Mouse (Mus musculus): ENCODE results near the gene Exoc6b. TPM values are rescaled to one million over a fixed set of nuclear protein-coding genes. Genes with fewer than 3 reads are reported as not detected.

The Exoc6b gene
- polyA plus RNA-seq, 1 experiment, result 41.9 TPM

- Histone ChIP-seq H3K27me3 (ENCODE audit: control insufficient read depth, insufficient read depth, low read length, poor library complexity, severe bottlenecking) (no peaks in the 10 kb centered on the region), H3K27ac (ENCODE audit: insufficient read depth, low read length) (no peak overlapping the region), H3K9me3 (replicated peaks; ENCODE audit: control insufficient read depth, insufficient read depth, low read length, poor library complexity, severe bottlenecking) (no peaks in the 10 kb centered on the region), H3K4me3 (ENCODE audit: low read depth, low read length) (peak overlapping the region; percentile 51), H3K4me1 (ENCODE audit: control insufficient read depth, insufficient read depth, low read length) (no peaks in the 10 kb centered on the region), H3K36me3 (ENCODE audit: control insufficient read depth, insufficient read depth, low read length, poor library complexity, severe bottlenecking) (no peaks in the 10 kb centered on the region), H3K9ac (ENCODE audit: low read depth, poor library complexity, severe bottlenecking) (peak overlapping the region; percentile 14)
- TF ChIP-seq EP300 (IDR thresholded peaks at IDR 0.05; ENCODE audit: insufficient read depth, low read depth, low read length) (0 out of 2 replicates have a peak, but pooled peaks have one; percentile 24), POLR2A (IDR thresholded peaks at IDR 0.05; ENCODE audit: insufficient read depth, low read length) (no peak), CTCF (IDR thresholded peaks at IDR 0.05; ENCODE audit: low read depth, low read length) (peak; percentile 58)
Observed at GRCm38 (mm10) chr6:84573905-84574660, 495.2 kb downstream of the Exoc6b start.

- Histone ChIP-seq H3K36me3 (ENCODE audit: control insufficient read depth, insufficient read depth, low read length, poor library complexity, severe bottlenecking) (no peaks in the 10 kb centered on the region), H3K9ac (ENCODE audit: low read depth, poor library complexity, severe bottlenecking) (no peak overlapping the region), H3K4me3 (ENCODE audit: low read depth, low read length) (no peak overlapping the region), H3K27me3 (ENCODE audit: control insufficient read depth, insufficient read depth, low read length, poor library complexity, severe bottlenecking) (no peaks in the 10 kb centered on the region), H3K9me3 (replicated peaks; ENCODE audit: control insufficient read depth, insufficient read depth, low read length, poor library complexity, severe bottlenecking) (no peaks in the 10 kb centered on the region), H3K27ac (ENCODE audit: insufficient read depth, low read length) (no peak overlapping the region), H3K4me1 (ENCODE audit: control insufficient read depth, insufficient read depth, low read length) (peaks cover 3% of the 10 kb centered on the region)
- TF ChIP-seq CTCF (IDR thresholded peaks at IDR 0.05; ENCODE audit: low read depth, low read length) (no peak), POLR2A (IDR thresholded peaks at IDR 0.05; ENCODE audit: insufficient read depth, low read length) (no peak), EP300 (IDR thresholded peaks at IDR 0.05; ENCODE audit: insufficient read depth, low read depth, low read length) (no peak)
Observed at GRCm38 (mm10) chr6:84570039-84570438, 499.3 kb downstream of the Exoc6b start.

GRCm38 (mm10) chr6:84569590-84569989, 499.7 kb downstream of the Exoc6b start:
- Histone ChIP-seq H3K9me3 (replicated peaks; ENCODE audit: control insufficient read depth, insufficient read depth, low read length, poor library complexity, severe bottlenecking) (no peaks in the 10 kb centered on the region), H3K27ac (ENCODE audit: insufficient read depth, low read length) (no peak overlapping the region), H3K4me1 (ENCODE audit: control insufficient read depth, insufficient read depth, low read length) (peaks cover 3% of the 10 kb centered on the region), H3K4me3 (ENCODE audit: low read depth, low read length) (no peak overlapping the region), H3K27me3 (ENCODE audit: control insufficient read depth, insufficient read depth, low read length, poor library complexity, severe bottlenecking) (no peaks in the 10 kb centered on the region), H3K36me3 (ENCODE audit: control insufficient read depth, insufficient read depth, low read length, poor library complexity, severe bottlenecking) (no peaks in the 10 kb centered on the region), H3K9ac (ENCODE audit: low read depth, poor library complexity, severe bottlenecking) (no peak overlapping the region)
- no peak for TF ChIP-seq CTCF (IDR thresholded peaks at IDR 0.05; ENCODE audit: low read depth, low read length)
- no peak for TF ChIP-seq POLR2A (IDR thresholded peaks at IDR 0.05; ENCODE audit: insufficient read depth, low read length)

- H3K36me3 ChIP-seq (ENCODE audit: control insufficient read depth, insufficient read depth, low read length, poor library complexity, severe bottlenecking), result no peaks in the 10 kb centered on the region
- no peak overlapping the region for H3K4me3 ChIP-seq (ENCODE audit: low read depth, low read length)
- no peak overlapping the region for H3K9ac ChIP-seq (ENCODE audit: low read depth, poor library complexity, severe bottlenecking)
- TF ChIP-seq EP300 (IDR thresholded peaks at IDR 0.05; ENCODE audit: insufficient read depth, low read depth, low read length) (no peak), CTCF (IDR thresholded peaks at IDR 0.05; ENCODE audit: low read depth, low read length) (no peak), POLR2A (IDR thresholded peaks at IDR 0.05; ENCODE audit: insufficient read depth, low read length) (no peak)
- H3K9me3 ChIP-seq (replicated peaks; ENCODE audit: control insufficient read depth, insufficient read depth, low read length, poor library complexity, severe bottlenecking), result no peaks in the 10 kb centered on the region
- H3K27ac ChIP-seq (ENCODE audit: insufficient read depth, low read length), result no peak overlapping the region
- peaks cover 3% of the 10 kb centered on the region for H3K4me1 ChIP-seq (ENCODE audit: control insufficient read depth, insufficient read depth, low read length)
- H3K27me3 ChIP-seq (ENCODE audit: control insufficient read depth, insufficient read depth, low read length, poor library complexity, severe bottlenecking), result no peaks in the 10 kb centered on the region
Observed at GRCm38 (mm10) chr6:84568880-84569279, 500.4 kb downstream of the Exoc6b start.

Other genes starting within 250 kb of the Exoc6b start
- 26.0 and 26.9 TPM in 2 replicates for gene Spr, start 68.3 kb upstream of the Exoc6b start, polyA plus RNA-seq (2011; ENCODE audit: insufficient read depth, insufficient read length, low read depth, missing spikeins)
- gene Emx1, start 117.9 kb upstream of the Exoc6b start, polyA plus RNA-seq (2011; ENCODE audit: insufficient read depth, insufficient read length, low read depth, missing spikeins), result 0.56 and 1.8 TPM in 2 replicates